Mouse (Mus musculus) megakaryocyte, adult 5-6 weeks (primary cell): ENCODE data around the gene H2-Q7. TPM values are rescaled to one million over a fixed set of nuclear protein-coding genes. Genes with fewer than 3 reads are reported as not detected.
A peak's percentile ranks its signal among the peaks of the same experiment; 100 is the strongest.
"Not testable (repeated sequence)": the region's sequence is repeated elsewhere in the genome, so short reads cannot be mapped to it uniquely, and the experiment has no call there.

Source experiments
- ATAC-seq: 2 replicates; pipeline ENCODE4 v1.8.0; 2016; ENCODE audit warnings: mild to moderate bottlenecking, inconsistent platforms; ENCODE audit not compliant: poor library complexity, severe bottlenecking
- total RNA-seq, 2 experiments: library from RNA; stranded (forward) in 1 of 2; stranded (reverse) in 1 of 2; fragments of 153-499, 151-499 nt in 1 of 2; fragments of 221-1000, 200-1000 nt in 1 of 2; gene quantifications; 2 replicates each; pipeline versions ENCODE4 v1.2.3 to v1.2.4; 2015 to 2017

H2-Q7 gene
- total RNA-seq, 2 experiments from 2014 or later = 13.7 to 20.3 TPM

DNA sequence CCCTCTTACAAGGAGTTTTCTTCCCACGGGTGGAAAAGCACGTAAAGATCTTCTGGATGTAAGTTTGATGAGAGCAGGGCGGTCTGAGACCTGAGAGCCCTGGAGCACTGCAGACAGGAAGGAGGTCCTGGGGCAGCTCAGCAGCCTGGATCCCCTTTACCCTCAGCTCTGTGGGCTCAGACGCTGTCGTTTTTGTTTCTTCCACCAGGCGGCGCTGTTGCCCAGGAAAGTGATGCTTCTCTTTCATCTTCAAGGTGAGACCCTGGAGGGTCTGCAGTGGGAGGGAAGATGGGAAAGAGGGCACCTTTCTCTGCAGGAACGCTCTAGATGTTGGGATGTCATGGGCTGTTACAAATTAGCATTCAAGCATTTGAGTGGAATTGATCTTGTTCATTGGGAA, 4.1 kb upstream of the H2-Q7 start:
- not testable (repeated sequence) for ATAC-seq

DNA sequence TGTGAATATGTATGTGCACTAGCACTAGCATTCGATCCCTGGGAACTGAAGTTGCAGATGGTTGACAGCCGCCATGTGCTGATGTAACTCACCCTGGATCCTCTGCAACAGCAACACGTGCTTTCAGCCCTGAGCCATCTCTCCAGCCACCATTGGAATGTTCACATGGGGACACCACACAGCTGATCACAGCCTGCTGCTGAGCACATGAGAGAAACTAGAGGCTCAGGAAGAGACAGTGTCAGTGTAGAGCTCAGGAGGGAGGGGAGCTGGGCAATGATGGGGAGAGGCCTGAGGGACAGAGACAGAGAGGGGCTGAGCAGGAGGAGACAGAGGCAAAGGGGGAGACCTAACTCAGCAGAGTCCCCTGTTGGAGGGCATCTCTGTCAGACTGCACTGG, 3.4 kb upstream of the H2-Q7 start:
- not testable (repeated sequence) for ATAC-seq

DNA sequence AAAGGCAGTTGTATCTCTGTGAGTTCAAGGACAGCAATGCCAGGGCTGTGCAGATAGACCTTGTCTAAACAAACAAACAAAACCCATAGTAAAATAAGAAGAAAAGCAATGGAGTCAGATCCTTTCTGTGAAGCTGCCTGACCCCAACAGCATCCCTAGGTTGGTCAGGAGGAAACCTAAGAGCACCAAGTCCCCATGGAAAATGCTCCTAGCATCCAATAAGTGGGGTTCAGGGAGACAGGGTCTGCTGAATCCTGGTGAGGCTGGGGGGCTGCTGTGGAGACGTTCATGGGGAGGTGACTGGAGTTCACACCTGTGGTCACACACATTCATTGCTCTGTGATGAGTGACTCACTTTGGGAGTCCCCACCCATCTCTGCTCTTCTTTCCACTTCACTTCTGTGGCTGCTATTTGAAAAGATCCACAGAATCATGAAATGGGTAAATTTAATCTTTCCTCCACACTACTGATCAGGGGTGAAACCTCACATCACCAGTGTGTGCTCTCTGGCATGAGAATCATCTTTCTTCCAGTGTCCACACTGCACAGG, 1.5 kb upstream of the H2-Q7 start:
- not testable (repeated sequence) for ATAC-seq

DNA sequence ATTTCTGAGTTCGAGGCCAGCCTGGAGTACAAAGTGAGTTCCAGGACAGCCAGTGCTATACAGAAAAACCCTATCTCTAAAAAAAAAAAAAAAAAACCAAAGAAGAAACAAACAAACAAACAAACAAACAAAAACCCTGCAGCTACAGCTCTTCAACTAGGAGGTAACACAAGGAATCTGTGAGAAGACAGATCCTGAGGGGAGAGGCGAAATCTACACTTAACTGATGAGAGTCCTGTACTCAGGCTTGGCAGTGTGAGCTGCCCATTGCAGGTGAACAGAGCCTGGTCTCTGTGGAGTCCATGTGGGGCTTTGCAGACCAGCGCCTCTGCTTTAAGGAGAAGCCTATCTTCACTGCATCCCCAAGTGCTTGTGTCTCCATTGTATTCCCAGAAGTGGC, 560 bp upstream of the H2-Q7 start:
- not testable (repeated sequence) for ATAC-seq

DNA sequence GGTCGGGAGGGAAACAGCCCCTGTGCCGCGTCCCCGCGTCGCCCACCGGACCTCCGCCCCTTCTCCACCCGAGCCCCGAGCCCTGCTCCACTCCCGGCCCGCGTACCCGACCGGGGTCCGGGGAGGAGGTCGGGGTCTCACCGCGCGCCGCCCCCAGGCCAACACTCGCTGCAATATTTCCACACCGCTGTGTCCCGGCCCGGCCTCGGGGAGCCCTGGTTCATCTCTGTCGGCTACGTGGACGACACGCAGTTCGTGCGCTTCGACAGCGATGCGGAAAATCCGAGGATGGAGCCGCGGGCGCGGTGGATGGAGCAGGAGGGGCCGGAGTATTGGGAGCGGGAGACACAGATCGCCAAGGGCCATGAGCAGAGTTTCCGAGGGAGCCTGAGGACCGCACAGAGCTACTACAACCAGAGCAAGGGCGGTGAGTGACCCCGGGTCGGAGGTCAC, 366 bp downstream of the H2-Q7 start:
- not testable (repeated sequence) for ATAC-seq

DNA sequence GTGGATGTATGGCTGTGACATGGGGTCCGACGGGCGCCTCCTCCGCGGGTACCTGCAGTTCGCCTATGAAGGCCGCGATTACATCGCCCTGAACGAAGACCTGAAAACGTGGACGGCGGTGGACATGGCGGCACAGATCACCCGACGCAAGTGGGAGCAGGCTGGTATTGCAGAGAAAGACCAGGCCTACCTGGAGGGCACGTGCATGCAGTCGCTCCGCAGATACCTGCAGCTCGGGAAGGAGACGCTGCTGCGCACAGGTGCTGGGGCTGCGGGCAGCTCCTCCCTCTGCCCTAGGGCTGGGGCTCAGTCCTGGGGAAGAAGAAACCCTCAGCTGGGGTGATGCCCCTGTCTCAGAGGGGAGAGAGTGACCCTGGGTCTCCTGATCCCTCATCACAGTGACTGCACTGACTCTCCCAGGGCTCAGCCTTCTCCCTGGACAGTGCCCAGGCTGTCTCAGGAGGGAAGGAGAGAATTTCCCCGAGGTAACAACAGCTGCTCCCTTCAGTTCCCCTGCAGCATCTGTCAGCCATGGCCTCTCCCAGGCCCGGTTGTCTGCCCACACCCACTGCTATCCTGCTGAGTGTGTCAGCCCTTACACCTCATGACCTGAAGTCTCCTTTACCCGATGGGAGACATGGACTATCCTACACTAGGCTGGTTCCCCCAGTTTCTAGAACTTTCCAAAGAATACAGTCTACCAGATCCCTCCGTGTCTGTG, 1.1 kb downstream of the H2-Q7 start:
- ATAC-seq = not testable (repeated sequence)

DNA sequence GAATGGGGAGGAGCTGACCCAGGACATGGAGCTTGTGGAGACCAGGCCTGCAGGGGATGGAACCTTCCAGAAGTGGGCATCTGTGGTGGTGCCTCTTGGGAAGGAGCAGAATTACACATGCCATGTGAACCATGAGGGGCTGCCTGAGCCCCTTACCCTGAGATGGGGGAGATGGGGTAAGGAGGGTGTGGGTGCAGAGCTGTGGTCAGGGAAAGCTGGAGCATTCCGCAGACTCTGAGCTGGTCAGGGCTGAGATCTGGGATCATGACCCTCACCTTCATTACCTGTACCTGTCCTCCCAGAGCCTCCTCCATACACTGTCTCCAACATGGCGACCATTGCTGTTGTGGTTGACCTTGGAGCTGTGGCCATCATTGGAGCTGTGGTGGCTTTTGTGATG, 3.4 kb downstream of the H2-Q7 start:
- ATAC-seq = not testable (repeated sequence)

DNA sequence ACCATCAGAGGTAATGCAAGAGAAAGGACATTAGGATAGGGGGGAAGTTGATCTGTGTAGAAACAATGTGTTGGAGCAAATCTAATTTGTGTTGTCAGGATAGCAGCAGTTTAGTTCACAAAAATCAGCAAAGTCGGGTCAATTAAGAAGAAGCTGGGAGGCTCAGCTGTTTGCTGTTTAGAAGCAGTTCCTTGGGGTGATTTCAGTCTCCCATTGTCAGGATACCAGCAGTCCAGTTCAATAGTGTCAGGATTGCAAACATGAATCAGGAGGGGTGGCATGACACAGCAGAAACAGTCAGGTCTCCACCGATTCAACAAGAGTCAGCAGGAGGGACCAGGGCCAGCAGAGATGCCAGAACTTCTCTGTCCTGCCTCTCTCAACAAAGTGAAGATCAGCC, 5.6 kb downstream of the H2-Q7 start:
- not testable (repeated sequence) for ATAC-seq

DNA sequence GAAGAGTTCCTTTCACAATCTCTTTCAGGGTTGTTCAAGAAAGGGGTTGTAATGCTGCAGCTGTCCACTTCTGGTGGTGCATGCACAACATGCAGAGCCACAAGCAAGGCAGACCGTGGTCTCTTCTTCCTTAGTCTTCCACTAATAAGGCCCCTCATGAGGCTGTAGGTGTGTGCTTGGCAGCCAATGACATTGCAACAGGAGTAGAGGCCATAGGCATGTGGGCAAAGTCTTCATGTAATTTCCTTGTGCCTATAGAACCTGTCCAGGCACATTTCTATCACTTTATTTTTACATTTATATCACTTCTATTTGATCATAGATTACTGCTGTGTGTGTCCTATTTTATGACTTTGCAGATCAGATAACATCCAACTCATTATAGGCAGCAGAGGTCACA, 19.3 kb downstream of the H2-Q7 start:
- ATAC-seq = not testable (repeated sequence)

DNA sequence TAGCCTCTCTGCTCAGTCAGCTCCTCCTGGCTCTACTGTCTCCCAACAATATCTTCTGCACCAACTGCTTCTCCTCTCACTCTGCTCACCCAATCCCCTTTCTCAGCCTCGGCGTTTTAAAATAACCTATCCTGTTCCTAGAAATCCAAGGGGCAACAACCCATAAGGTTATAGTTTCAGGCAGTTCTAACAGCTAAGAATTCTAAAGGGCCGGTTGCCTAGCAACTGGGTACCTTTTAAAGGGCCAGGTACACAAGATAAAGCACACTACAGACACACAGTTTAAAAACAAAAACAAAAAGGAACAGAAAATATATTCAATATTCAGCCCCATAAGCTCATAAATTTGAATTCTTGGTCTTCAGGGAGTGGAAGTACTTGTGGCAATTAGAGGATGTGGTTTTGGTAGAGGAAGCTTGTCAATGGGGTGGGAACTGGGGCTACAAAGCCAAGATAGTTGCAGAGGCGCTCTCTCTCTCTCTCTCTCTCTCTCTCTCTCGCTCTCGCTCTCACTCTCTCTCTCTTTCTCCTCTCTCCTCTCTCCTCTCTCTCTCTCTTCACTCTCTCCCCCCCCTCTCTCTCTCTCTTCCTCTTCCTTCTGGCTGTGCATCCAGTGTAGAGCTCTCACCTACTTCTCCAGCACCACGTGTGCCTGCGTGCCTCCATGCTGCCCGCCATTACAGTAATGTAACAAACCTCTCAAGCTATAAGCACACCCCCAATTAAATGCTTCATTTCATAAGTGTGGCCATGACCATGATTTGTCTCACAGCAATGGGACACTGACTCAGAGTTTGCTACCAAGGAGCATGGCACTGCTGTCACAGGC, 21.8 kb downstream of the H2-Q7 start:
- ATAC-seq = peak; percentile 84

DNA sequence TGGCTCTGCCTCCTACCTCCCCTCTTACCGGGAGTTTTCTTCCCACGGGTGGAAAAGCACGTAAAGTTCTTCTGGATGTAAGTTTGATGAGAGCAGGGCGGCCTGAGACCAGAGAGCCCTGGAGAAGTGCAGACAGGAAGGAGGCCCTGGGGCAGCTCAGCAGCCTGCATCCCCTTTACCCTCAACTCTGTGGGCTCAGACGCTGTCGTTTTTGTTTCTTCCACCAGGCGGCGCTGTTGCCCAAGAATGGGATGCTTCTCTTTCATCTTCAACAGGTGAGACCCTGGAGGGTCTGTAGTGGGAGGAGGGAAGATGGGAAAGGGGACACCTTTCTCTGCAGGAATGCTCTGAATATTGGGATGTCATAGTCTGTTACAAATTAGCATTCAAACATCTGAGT, 26.7 kb downstream of the H2-Q7 start:
- 0 out of 2 replicates have a peak, but pooled peaks have one; percentile 34 for ATAC-seq

DNA sequence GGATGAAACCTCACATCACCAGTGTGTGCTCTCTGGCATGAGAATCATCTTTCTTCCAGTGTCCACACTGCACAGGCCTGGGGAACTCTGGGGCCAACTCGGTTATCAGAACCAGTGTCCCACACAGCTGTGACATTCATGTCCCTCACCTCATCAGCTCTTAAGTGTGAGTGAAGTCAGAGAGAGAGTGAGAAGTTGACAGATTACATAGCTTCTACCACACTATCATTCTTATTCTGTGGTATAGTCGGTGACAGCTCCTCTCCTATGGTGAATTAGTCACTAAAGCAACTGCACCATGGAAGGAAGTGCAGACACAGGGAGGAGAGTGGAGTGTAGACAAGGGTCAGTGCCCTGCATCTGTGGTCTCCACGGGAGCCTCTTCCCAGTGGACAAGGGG, 30.0 kb downstream of the H2-Q7 start:
- ATAC-seq = not testable (repeated sequence)

DNA sequence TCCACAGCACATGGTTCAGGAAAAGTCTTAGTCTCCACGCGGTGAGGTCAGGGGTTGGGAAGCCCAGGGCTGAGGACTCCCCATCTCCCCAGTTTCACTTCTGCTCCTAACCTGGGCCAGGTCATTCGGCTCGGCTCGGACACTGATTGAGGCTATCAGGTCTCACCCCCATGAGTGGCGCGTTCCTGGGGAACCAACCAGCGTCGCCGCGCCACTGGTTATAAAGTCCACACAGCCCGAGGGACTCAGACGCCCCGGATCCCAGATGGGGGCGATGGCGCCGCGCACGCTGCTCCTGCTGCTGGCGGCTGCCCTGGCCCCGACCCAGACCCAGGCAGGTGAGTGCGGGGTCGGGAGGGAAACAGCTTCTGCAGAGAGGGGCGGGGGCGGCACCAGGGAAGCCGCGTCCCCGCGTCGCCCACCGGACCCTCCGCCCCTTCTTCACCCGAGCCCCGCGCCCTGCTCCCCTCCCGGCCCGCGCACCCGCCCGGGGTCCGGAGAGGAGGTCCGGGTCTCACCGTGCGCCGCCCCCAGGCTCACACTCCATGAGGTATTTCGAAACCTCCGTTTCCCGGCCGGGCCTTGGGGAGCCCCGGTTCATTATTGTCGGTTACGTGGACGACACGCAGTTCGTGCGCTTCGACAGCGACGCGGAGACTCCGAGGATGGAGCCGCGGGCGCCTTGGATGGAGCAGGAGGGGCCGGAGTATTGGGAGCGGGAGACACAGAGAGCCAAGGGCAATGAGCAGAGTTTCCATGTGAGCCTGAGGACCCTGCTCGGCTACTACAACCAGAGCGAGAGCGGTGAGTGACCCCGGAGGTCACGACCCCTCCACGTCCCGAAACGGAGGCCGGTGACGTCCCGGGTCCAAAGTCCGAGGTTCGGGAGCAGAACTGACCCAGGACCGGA, 31.1 kb downstream of the H2-Q7 start, which contains the start of gene H2-Q10:
TSS of gene H2-Q10 (plus strand) at position 248 of the 910 bp plus-strand sequence.
- peak; percentile 43; the same call in 1 of the 2 replicates for ATAC-seq

DNA sequence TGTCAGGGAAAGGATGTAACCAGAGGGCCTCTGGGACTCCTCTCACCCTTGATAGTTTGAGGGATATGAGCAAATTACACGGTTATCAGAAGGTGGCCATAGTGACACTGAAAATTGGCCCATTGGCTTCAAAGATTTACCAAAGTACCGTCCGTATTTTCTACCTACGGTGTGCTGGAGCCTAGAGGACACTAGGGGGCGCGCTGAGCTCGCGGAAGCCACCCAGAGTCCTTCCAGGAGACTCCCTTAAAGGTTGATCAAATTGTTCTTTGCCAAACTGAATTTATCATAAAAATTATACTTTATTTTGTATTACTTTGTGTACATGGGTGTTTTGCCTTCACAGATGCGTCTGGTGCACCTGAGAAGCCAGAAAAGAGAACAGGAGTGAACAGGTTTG, 45.1 kb downstream of the H2-Q7 start:
- peak; percentile 80 for ATAC-seq

DNA sequence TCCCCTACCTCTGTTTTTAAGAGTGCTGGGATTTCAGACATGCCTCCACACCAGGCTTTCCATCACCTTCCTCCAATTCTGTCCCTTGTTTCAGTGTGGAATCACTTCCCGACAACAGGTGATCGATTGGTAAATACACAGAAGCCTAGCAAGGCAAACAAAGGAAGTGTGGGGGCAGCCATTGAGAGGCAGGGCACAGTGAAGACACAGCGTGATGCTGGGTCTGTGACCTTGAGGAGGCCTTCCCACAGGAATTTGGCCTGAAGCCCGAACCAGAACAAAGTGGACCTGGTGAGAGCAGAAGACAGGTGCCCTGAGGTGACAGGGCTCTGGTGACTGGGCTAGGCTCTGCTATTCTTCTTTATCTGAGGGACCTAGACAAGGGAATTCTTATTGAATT, 46.7 kb downstream of the H2-Q7 start:
- no peak for ATAC-seq

DNA sequence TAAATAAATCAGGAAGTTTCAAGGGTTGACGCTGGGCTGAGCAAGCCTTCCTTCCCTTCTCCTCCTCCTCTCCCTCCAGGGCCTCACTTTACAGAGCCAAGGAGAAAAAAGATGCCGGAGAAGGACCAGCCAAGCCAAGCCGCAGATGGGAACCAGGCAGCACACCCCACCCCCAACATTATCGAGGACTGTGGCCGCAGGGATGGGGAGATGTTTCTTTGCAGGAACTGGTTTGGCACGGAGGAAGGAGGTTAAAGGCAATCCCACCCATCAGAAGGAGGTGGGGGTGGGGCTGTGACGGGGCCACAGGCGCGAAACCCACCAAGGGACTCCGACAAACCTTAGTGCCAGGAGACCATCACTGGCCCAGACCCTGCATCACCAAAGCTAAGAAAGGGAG, 47.8 kb downstream of the H2-Q7 start:
- ATAC-seq = no peak

DNA sequence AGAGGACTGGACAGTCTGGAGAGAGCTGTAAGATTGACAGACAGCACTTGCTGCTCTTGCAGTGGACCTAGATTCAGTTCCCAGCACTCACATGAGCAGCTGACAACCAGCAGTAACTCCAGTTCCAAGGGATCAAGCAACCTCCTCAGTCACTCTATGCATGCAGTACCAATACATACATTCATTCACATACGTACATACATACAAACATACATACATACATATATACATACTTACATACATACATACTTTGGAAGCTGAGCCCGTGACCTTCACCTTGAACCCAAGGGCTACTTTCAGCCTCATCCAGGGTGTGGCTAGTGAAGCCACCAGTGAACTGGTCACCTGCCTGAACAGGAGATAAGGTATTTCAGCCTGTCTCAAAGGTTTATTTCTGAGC, 49.1 kb downstream of the H2-Q7 start:
- no peak for ATAC-seq

DNA sequence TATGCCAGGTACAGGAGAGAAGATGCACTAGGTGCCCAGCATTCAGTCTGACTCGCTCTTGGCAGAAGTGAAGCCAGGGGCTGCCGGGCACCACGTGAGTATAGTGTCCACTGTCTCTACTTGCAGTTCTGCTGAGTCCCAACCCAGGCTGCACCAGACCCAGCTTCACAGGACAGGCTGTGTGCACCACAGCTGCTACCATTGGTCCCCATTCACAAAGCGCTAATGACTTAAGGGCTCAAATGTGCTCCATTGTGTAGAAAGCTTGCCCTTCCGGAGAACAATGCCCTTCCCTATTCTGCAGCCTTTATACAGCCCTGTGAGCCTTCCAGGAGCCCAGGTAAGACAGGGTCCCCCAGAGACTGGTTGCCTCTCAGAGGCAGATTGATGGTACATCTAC, 51.4 kb downstream of the H2-Q7 start:
- ATAC-seq = no peak
